Comparison of ENCODE assay signal across 8 mouse cellular contexts in the genomic region with DNA sequence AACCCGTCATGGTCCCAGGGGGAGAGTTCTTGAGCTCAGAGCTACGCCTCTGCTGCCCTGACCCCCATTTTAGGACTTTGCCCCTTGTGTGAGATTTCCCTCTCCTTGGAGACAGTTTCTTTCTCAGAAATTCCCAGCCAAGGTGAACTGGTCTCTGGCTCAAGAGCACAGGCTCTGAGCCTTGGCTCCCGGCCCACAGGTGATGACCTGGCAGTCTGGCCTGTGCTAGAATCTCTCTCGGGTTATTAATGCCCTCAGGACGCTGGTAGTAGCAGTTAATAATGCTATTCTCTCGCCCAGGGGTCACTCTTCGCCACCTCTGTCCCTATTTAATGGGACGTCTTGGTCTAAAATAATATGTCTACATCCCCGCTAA. TPM values are rescaled to one million over a fixed set of nuclear protein-coding genes. Genes with fewer than 3 reads are reported as not detected.
A peak's percentile ranks its signal among the peaks of the same experiment; 100 is the strongest.
DNase-seq lines count a peak whose midpoint lies in the region; ATAC-seq and TF ChIP-seq lines count a peak whose summit lies in the region.

No protein-coding gene starts in this region.

- no peak for TF ChIP-seq CTCF in spleen, adult 2 months (IDR thresholded peaks at IDR 0.05; ENCODE audit: extremely low read depth, insufficient read depth, insufficient read length, insufficient replicate concordance)
- no peak for TF ChIP-seq CTCF in liver, embryonic 14.5 days (IDR thresholded peaks at IDR 0.05; ENCODE audit: low read depth)

- peak overlapping the region; percentile 57; the same call in 1 of the 2 replicates for H3K4me3 ChIP-seq in spleen, adult 2 months (ENCODE audit: extremely low read depth, insufficient read depth, insufficient read length)
- peak overlapping the region; percentile 55 for H3K4me3 ChIP-seq in embryonic facial prominence, embryonic 15.5 days (replicated peaks)
- H3K4me3 ChIP-seq in hindbrain, embryonic 16.5 days (ENCODE audit: low read length): peak overlapping the region; percentile 50
- peak overlapping the region; percentile 16 to 49; a peak in 2 of 4 replicates for H3K4me3 ChIP-seq in liver, embryonic 14.5 days (ENCODE audit: insufficient read depth in 1 of 2, low read depth in 2 of 2, low read length in 2 of 2)
- peak overlapping the region; percentile 56 for H3K4me3 ChIP-seq in neural tube, embryonic 15.5 days (replicated peaks)

- TF ChIP-seq EP300 in liver, embryonic 14.5 days (IDR thresholded peaks at IDR 0.05; ENCODE audit: low read depth): no peak

- H3K4me1 ChIP-seq in spleen, adult 2 months (ENCODE audit: control insufficient read depth, insufficient read depth, insufficient read length): peaks cover 4% of the 10 kb centered on the region; the same call in 1 of the 2 replicates
- peaks cover 16% of the 10 kb centered on the region; the same call in 1 of the 2 replicates for H3K4me1 ChIP-seq in embryonic facial prominence, embryonic 15.5 days
- peaks cover 4% of the 10 kb centered on the region; the same call in 1 of the 2 replicates for H3K4me1 ChIP-seq in hindbrain, embryonic 16.5 days (ENCODE audit: control insufficient read depth, insufficient read depth, low read depth, low read length)
- peaks cover 11 to 13% of the 10 kb centered on the region in 2 experiments for H3K4me1 ChIP-seq in liver, embryonic 14.5 days (replicated peaks; ENCODE audit: control insufficient read depth in 2 of 2, insufficient read depth in 2 of 2, low read length in 1 of 2)
- H3K4me1 ChIP-seq in neural tube, embryonic 15.5 days: peaks cover 15% of the 10 kb centered on the region

- peak overlapping the region; percentile 31 for H3K27ac ChIP-seq in spleen, adult 2 months (ENCODE audit: insufficient read depth, low read length)
- peak overlapping the region; percentile 86 for H3K27ac ChIP-seq in embryonic facial prominence, embryonic 15.5 days (replicated peaks)
- H3K27ac ChIP-seq in hindbrain, embryonic 16.5 days (ENCODE audit: low read depth, low read length): no peak overlapping the region
- H3K27ac ChIP-seq in liver, embryonic 14.5 days: no peak overlapping the region
- peak overlapping the region; percentile 68; the same call in 1 of the 2 replicates for H3K27ac ChIP-seq in neural tube, embryonic 15.5 days (replicated peaks)

- ATAC-seq in embryonic facial prominence, embryonic 15.5 days (ENCODE audit: insufficient number of reproducible peaks, low FRiP score, low TSS enrichment, low read depth): 0 out of 2 replicates have a peak, but pooled peaks have one; percentile 5
- peak; percentile 2; the same call in 1 of the 2 replicates for ATAC-seq in hindbrain, embryonic 16.5 days
- no peak for ATAC-seq in liver, embryonic 14.5 days (ENCODE audit: insufficient read depth)
- 0 out of 2 replicates have a peak, but pooled peaks have one; percentile 2 for ATAC-seq in neural tube, embryonic 15.5 days (ENCODE audit: low FRiP score)

- TF ChIP-seq POLR2A in spleen, adult 2 months (IDR thresholded peaks at IDR 0.05; ENCODE audit: low read depth, low read length): no peak

- H3K4me2 ChIP-seq in embryonic facial prominence, embryonic 15.5 days (replicated peaks): peak overlapping the region; percentile 89
- H3K4me2 ChIP-seq in hindbrain, embryonic 16.5 days (ENCODE audit: low read length): peak overlapping the region; percentile 76
- peak overlapping the region; percentile 71 for H3K4me2 ChIP-seq in liver, embryonic 14.5 days (ENCODE audit: low read depth)
- peak overlapping the region; percentile 91 for H3K4me2 ChIP-seq in neural tube, embryonic 15.5 days

- H3K9me3 ChIP-seq in embryonic facial prominence, embryonic 15.5 days (replicated peaks): no peaks in the 10 kb centered on the region
- no peaks in the 10 kb centered on the region for H3K9me3 ChIP-seq in hindbrain, embryonic 16.5 days (ENCODE audit: control insufficient read depth, low read length)
- H3K9me3 ChIP-seq in liver, embryonic 14.5 days (ENCODE audit: control insufficient read depth, low read length): no peaks in the 10 kb centered on the region
- H3K9me3 ChIP-seq in neural tube, embryonic 15.5 days (replicated peaks): no peaks in the 10 kb centered on the region

- H3K27me3 ChIP-seq in spleen, adult 2 months (ENCODE audit: control insufficient read depth, insufficient read depth, low read length): 0 out of 2 replicates have a peak, but pooled peaks cover 2% of the 10 kb centered on the region
- H3K27me3 ChIP-seq in embryonic facial prominence, embryonic 15.5 days: no peaks in the 10 kb centered on the region
- H3K27me3 ChIP-seq in hindbrain, embryonic 16.5 days (replicated peaks; ENCODE audit: control insufficient read depth, insufficient read depth, low read length): no peaks in the 10 kb centered on the region
- H3K27me3 ChIP-seq in liver, embryonic 14.5 days (ENCODE audit: control insufficient read depth, insufficient read depth, low read length): no peaks in the 10 kb centered on the region
- no peaks in the 10 kb centered on the region for H3K27me3 ChIP-seq in neural tube, embryonic 15.5 days (replicated peaks)

- peak overlapping the region; percentile 35; the same call in 1 of the 2 replicates for H3K9ac ChIP-seq in embryonic facial prominence, embryonic 15.5 days
- H3K9ac ChIP-seq in hindbrain, embryonic 16.5 days (ENCODE audit: low read depth, low read length): peak overlapping the region; percentile 67; the same call in 1 of the 2 replicates
- H3K9ac ChIP-seq in liver, embryonic 14.5 days (replicated peaks): peak overlapping the region; percentile 11; the same call in 1 of the 2 replicates
- peak overlapping the region; percentile 56; the same call in 1 of the 2 replicates for H3K9ac ChIP-seq in neural tube, embryonic 15.5 days (replicated peaks)

- WGBS in spleen, adult 2 months: 33% methylated on average over 9 of the region's 9 CpGs
- 19% methylated on average over 9 of the region's 9 CpGs for WGBS in embryonic facial prominence, embryonic 15.5 days
- WGBS in hindbrain, embryonic 16.5 days: 18% methylated on average over 9 of the region's 9 CpGs
- WGBS in liver, embryonic 14.5 days (ENCODE audit: insufficient replicate concordance): 29% methylated on average over 9 of the region's 9 CpGs
- WGBS in neural tube, embryonic 15.5 days: 12% methylated on average over 9 of the region's 9 CpGs

- DNase-seq in spleen, adult 2 months (ENCODE audit: low read depth in 1 of 2, low spot score in 2 of 2): no peak
- DNase-seq in spleen, adult 12 weeks (ENCODE audit: low spot score): no peak
- DNase-seq in liver, embryonic 14.5 days (ENCODE audit: low read depth in 3 of 3, low spot score in 3 of 3): no peak
- DNase-seq in layer of hippocampus, adult 9-11 months: no peak
- DNase-seq in layer of hippocampus, postnatal 14 days (ENCODE audit: low spot score in 2 of 2): no peak

- H3K36me3 ChIP-seq in spleen, adult 2 months (ENCODE audit: control insufficient read depth, insufficient read depth, low read length): no peaks in the 10 kb centered on the region
- H3K36me3 ChIP-seq in embryonic facial prominence, embryonic 15.5 days: no peaks in the 10 kb centered on the region
- H3K36me3 ChIP-seq in hindbrain, embryonic 16.5 days (ENCODE audit: control insufficient read depth, insufficient read depth, low read length): no peaks in the 10 kb centered on the region
- peaks cover 10% of the 10 kb centered on the region for H3K36me3 ChIP-seq in liver, embryonic 14.5 days (replicated peaks; ENCODE audit: control insufficient read depth, insufficient read depth, low read depth)
- no peaks in the 10 kb centered on the region for H3K36me3 ChIP-seq in neural tube, embryonic 15.5 days

RNA-seq across cellular contexts. Expression of gene Zfp810, which starts 19.6 kb away (rescaled TPM):
- 3.7 and 4.0 TPM in 2 replicates for polyA plus RNA-seq in spleen, adult 2 months (2012; rRNA removed)
- 17.9 and 19.4 TPM in 2 replicates for polyA plus RNA-seq in embryonic facial prominence, embryonic 15.5 days (2015; fragmentation: Nextera tagmentation; extraction: Ambion mirVana)
- polyA plus RNA-seq in hindbrain, embryonic 16.5 days (2015; fragmentation: Nextera tagmentation; extraction: Ambion mirVana): 23.0 and 25.0 TPM in 2 replicates
- polyA plus RNA-seq in liver, embryonic 14.5 days (2012; rRNA removed): 1.5 and 2.2 TPM in 2 replicates
- polyA plus RNA-seq in liver, embryonic 14.5 days (2014; fragmentation: Nextera tagmentation; extraction: Ambion mirVana): 1.9 and 2.0 TPM in 2 replicates
- 27.0 and 28.8 TPM in 2 replicates for polyA plus RNA-seq in neural tube, embryonic 15.5 days (2015; fragmentation: Nextera tagmentation; extraction: Ambion mirVana)
- total RNA-seq in layer of hippocampus, postnatal 14 days (2021): 10 to 100 TPM; 16.0 to 22.6 TPM

Comparison
In these comparisons a context has a peak if more than half of its experiments do, and no peak if none do; other contexts are left out.
1. H3K27ac ChIP-seq: peak in spleen, adult 2 months (single experiment), embryonic facial prominence, embryonic 15.5 days (single experiment) and neural tube, embryonic 15.5 days (single experiment); none in hindbrain, embryonic 16.5 days (single experiment) and liver, embryonic 14.5 days (single experiment).
2. H3K9ac ChIP-seq: peak in every context shown above with its lines; median percentile 67 in hindbrain, embryonic 16.5 days; 56 in neural tube, embryonic 15.5 days; 35 in embryonic facial prominence, embryonic 15.5 days; 11 in liver, embryonic 14.5 days.
3. Peak in every context shown above with its lines, with median percentiles within 50 percentile points of each other: H3K4me3 ChIP-seq and H3K4me2 ChIP-seq.